ENCODE assay signal across 17 mouse cellular contexts in genomic region chr17:6763513-6764226, GRCm38 (mm10). TPM values are rescaled to one million over a fixed set of nuclear protein-coding genes. Genes with fewer than 3 reads are reported as not detected.
A peak's percentile ranks its signal among the peaks of the same experiment; 100 is the strongest.
DNase-seq lines count a peak whose midpoint lies in the region; ATAC-seq and TF ChIP-seq lines count a peak whose summit lies in the region.
"Had no signal": no experiment of that assay in that cellular context is flagged by ENCODE, and none has a peak within 500 bp of the region (broad histone marks: within the 10 kb centered on the region; RNA-seq: fewer than 3 reads in every experiment).

No protein-coding gene starts in this region.

- no peak overlapping the region for H3K9ac ChIP-seq in heart, embryonic 16.5 days (ENCODE audit: low read length)
- H3K9ac ChIP-seq in midbrain, embryonic 11.5 days (ENCODE audit: low read length), result no peak overlapping the region
- no peak overlapping the region for H3K9ac ChIP-seq in midbrain, embryonic 15.5 days
- H3K9ac ChIP-seq in forebrain, postnatal 0 days, result no peak overlapping the region
- H3K9ac ChIP-seq in midbrain, embryonic 14.5 days (replicated peaks; ENCODE audit: low read length), result no peak overlapping the region
- H3K9ac ChIP-seq: limb, embryonic 15.5 days had no signal

- H3K36me3 ChIP-seq in heart, embryonic 16.5 days (ENCODE audit: control insufficient read depth, insufficient read depth), result peaks cover 6% of the 10 kb centered on the region
- H3K36me3 ChIP-seq in midbrain, embryonic 11.5 days (ENCODE audit: control insufficient read depth, insufficient read depth, low read length), result no peaks in the 10 kb centered on the region
- no peaks in the 10 kb centered on the region for H3K36me3 ChIP-seq in midbrain, embryonic 15.5 days (replicated peaks)
- no peaks in the 10 kb centered on the region for H3K36me3 ChIP-seq in forebrain, postnatal 0 days (ENCODE audit: insufficient read depth)
- H3K36me3 ChIP-seq in midbrain, embryonic 14.5 days (ENCODE audit: control insufficient read depth, insufficient read depth, low read length), result no peaks in the 10 kb centered on the region
- H3K36me3 ChIP-seq: embryonic facial prominence, embryonic 10.5 days; limb, embryonic 15.5 days had no signal

- DNase-seq in heart, adult 18-20 months, result no peak
- peak; percentile 90 for DNase-seq in midbrain, embryonic 11.5 days (ENCODE audit: low spot score, missing footprints)
- DNase-seq in forebrain, postnatal 0 days, result peak; percentile 34
- peak; percentile 49 for DNase-seq in midbrain, embryonic 14.5 days
- DNase-seq in adrenal gland, adult (ENCODE audit: inconsistent age in 2 of 2, low spot score in 1 of 2), result no peak
- DNase-seq in spleen, postnatal 4 days (ENCODE audit: low spot score in 2 of 2), result no peak
- DNase-seq: adrenal gland, postnatal 14 days; cerebellum, adult 2 months; gastrocnemius, postnatal 36 days; layer of hippocampus, postnatal 36 days; lung, postnatal 10 days had no signal

- peaks cover 73% of the 10 kb centered on the region for H3K4me1 ChIP-seq in heart, embryonic 16.5 days (ENCODE audit: control insufficient read depth, insufficient read depth, low read length)
- peaks cover 41% of the 10 kb centered on the region for H3K4me1 ChIP-seq in midbrain, embryonic 11.5 days (ENCODE audit: control insufficient read depth, insufficient read depth, low read length)
- peaks cover 11% of the 10 kb centered on the region for H3K4me1 ChIP-seq in midbrain, embryonic 15.5 days
- H3K4me1 ChIP-seq in forebrain, postnatal 0 days (ENCODE audit: insufficient read depth), result peaks cover 2% of the 10 kb centered on the region; the same call in 1 of the 2 replicates
- peaks cover 23% of the 10 kb centered on the region for H3K4me1 ChIP-seq in midbrain, embryonic 14.5 days (ENCODE audit: control insufficient read depth, insufficient read depth, low read length)

- no peaks in the 10 kb centered on the region for H3K27me3 ChIP-seq in heart, embryonic 16.5 days (ENCODE audit: control insufficient read depth, insufficient read depth, low read length)
- H3K27me3 ChIP-seq in midbrain, embryonic 11.5 days (ENCODE audit: control insufficient read depth, insufficient read depth, low read length), result no peaks in the 10 kb centered on the region
- H3K27me3 ChIP-seq in midbrain, embryonic 15.5 days (replicated peaks), result no peaks in the 10 kb centered on the region
- H3K27me3 ChIP-seq in forebrain, postnatal 0 days (ENCODE audit: insufficient read depth, low read length), result no peaks in the 10 kb centered on the region
- H3K27me3 ChIP-seq in midbrain, embryonic 14.5 days (ENCODE audit: control insufficient read depth, insufficient read depth, low read length), result no peaks in the 10 kb centered on the region
- H3K27me3 ChIP-seq: limb, embryonic 15.5 days; megakaryocyte, embryonic 14.5 days had no signal

- ATAC-seq in heart, embryonic 16.5 days (replicated peaks; ENCODE audit: extremely low read depth, insufficient read depth, low FRiP score), result no peak
- ATAC-seq in midbrain, embryonic 11.5 days (ENCODE audit: low FRiP score), result peak; percentile 55
- ATAC-seq in midbrain, embryonic 15.5 days (replicated peaks), result no peak; the same call in 1 of the 2 replicates
- peak; percentile 71; the same call in 1 of the 2 replicates for ATAC-seq in forebrain, postnatal 0 days
- no peak for ATAC-seq in midbrain, embryonic 14.5 days (ENCODE audit: low FRiP score, low TSS enrichment)

- H3K9me3 ChIP-seq in heart, embryonic 16.5 days (replicated peaks; ENCODE audit: control insufficient read depth, low read length), result no peaks in the 10 kb centered on the region
- H3K9me3 ChIP-seq in midbrain, embryonic 11.5 days (ENCODE audit: control insufficient read depth, low read length), result no peaks in the 10 kb centered on the region
- H3K9me3 ChIP-seq in midbrain, embryonic 15.5 days, result no peaks in the 10 kb centered on the region
- H3K9me3 ChIP-seq in forebrain, postnatal 0 days (ENCODE audit: low read length), result no peaks in the 10 kb centered on the region
- H3K9me3 ChIP-seq in midbrain, embryonic 14.5 days (ENCODE audit: control insufficient read depth, low read length), result no peaks in the 10 kb centered on the region
- H3K9me3 ChIP-seq: embryonic facial prominence, embryonic 10.5 days; limb, embryonic 15.5 days; megakaryocyte, embryonic 14.5 days had no signal

- WGBS in heart, embryonic 16.5 days, result 54% methylated on average over 7 of the region's 7 CpGs
- 16% methylated on average over 7 of the region's 7 CpGs for WGBS in midbrain, embryonic 11.5 days
- 18% methylated on average over 7 of the region's 7 CpGs for WGBS in midbrain, embryonic 15.5 days
- 21% methylated on average over 7 of the region's 7 CpGs for WGBS in forebrain, postnatal 0 days
- WGBS in midbrain, embryonic 14.5 days, result 6% methylated on average over 7 of the region's 7 CpGs

- 0 out of 2 replicates have a peak overlapping the region, but pooled peaks have one; percentile 5 for H3K27ac ChIP-seq in heart, embryonic 16.5 days (ENCODE audit: low read length)
- H3K27ac ChIP-seq in midbrain, embryonic 11.5 days (ENCODE audit: low read depth, low read length), result peak overlapping the region; percentile 40; the same call in 1 of the 2 replicates
- H3K27ac ChIP-seq in midbrain, embryonic 15.5 days, result no peak overlapping the region
- H3K27ac ChIP-seq in forebrain, postnatal 0 days (ENCODE audit: low read depth, low read length), result peak overlapping the region; percentile 0; the same call in 1 of the 2 replicates
- no peak overlapping the region for H3K27ac ChIP-seq in midbrain, embryonic 14.5 days (replicated peaks; ENCODE audit: low read depth, low read length)
- H3K27ac ChIP-seq: embryonic facial prominence, embryonic 10.5 days; limb, embryonic 15.5 days had no signal

- H3K4me2 ChIP-seq in heart, embryonic 16.5 days (ENCODE audit: low read depth, low read length), result no peak overlapping the region
- H3K4me2 ChIP-seq in midbrain, embryonic 11.5 days, result no peak overlapping the region
- H3K4me2 ChIP-seq in midbrain, embryonic 15.5 days, result no peak overlapping the region
- H3K4me2 ChIP-seq in forebrain, postnatal 0 days (ENCODE audit: low read depth), result no peak overlapping the region
- no peak overlapping the region for H3K4me2 ChIP-seq in midbrain, embryonic 14.5 days (ENCODE audit: low read length)
- H3K4me2 ChIP-seq: limb, embryonic 15.5 days had no signal

- TF ChIP-seq CTCF in forebrain, postnatal 0 days (IDR thresholded peaks at IDR 0.05; ENCODE audit: low read depth), result no peak

- H3K4me3 ChIP-seq in heart, embryonic 16.5 days (ENCODE audit: low read length), result no peak overlapping the region
- H3K4me3 ChIP-seq in midbrain, embryonic 11.5 days (ENCODE audit: low read depth, low read length), result no peak overlapping the region
- H3K4me3 ChIP-seq in midbrain, embryonic 15.5 days, result no peak overlapping the region
- H3K4me3 ChIP-seq in forebrain, postnatal 0 days (ENCODE audit: low read depth, low read length), result no peak overlapping the region
- H3K4me3 ChIP-seq in midbrain, embryonic 14.5 days (replicated peaks; ENCODE audit: low read depth, low read length), result no peak overlapping the region
- H3K4me3 ChIP-seq: embryonic facial prominence, embryonic 10.5 days; erythroblast, embryonic 14.5 days; limb, embryonic 15.5 days; megakaryocyte, embryonic 14.5 days had no signal

RNA-seq across cellular contexts. Expression of gene Ezr, which starts 18.9 kb away (rescaled TPM):
- polyA plus RNA-seq in heart, embryonic 16.5 days (2015; fragmentation: Nextera tagmentation; extraction: Ambion mirVana), result 144 and 166 TPM in 2 replicates
- total RNA-seq in heart, adult 18-20 months (2021), result 10 to 100 TPM; 32.5 to 36.9 TPM
- polyA plus RNA-seq in midbrain, embryonic 11.5 days (2014; fragmentation: Nextera tagmentation; extraction: Ambion mirVana), result 47.0 and 51.0 TPM in 2 replicates
- polyA plus RNA-seq in midbrain, embryonic 15.5 days (2015; fragmentation: Nextera tagmentation; extraction: Ambion mirVana), result 32.5 and 39.6 TPM in 2 replicates
- total RNA-seq in forebrain, postnatal 0 days (2014; rRNA removed), result 37.8 and 45.4 TPM in 2 replicates
- polyA plus RNA-seq in forebrain, postnatal 0 days (2015; fragmentation: Nextera tagmentation; extraction: Ambion mirVana), result 51.6 and 60.2 TPM in 2 replicates
- polyA plus RNA-seq in midbrain, embryonic 14.5 days (2014; fragmentation: Nextera tagmentation; extraction: Ambion mirVana), result 20.8 and 27.8 TPM in 2 replicates

Comparison
In these comparisons a context has a peak if more than half of its experiments do, and no peak if none do; other contexts are left out.
1. ATAC-seq: peak in midbrain, embryonic 11.5 days (single experiment) and forebrain, postnatal 0 days (single experiment); none in heart, embryonic 16.5 days (single experiment), midbrain, embryonic 15.5 days (single experiment) and midbrain, embryonic 14.5 days (single experiment).
2. H3K27ac ChIP-seq: peak in heart, embryonic 16.5 days (single experiment), midbrain, embryonic 11.5 days (single experiment) and forebrain, postnatal 0 days (single experiment); none in midbrain, embryonic 15.5 days (single experiment) and midbrain, embryonic 14.5 days (single experiment).
3. DNase-seq: peak in midbrain, embryonic 11.5 days (single experiment), forebrain, postnatal 0 days (single experiment) and midbrain, embryonic 14.5 days (single experiment); none in heart, adult 18-20 months (0 of 2), adrenal gland, adult (0 of 2) and spleen, postnatal 4 days (0 of 2).